Mouse (Mus musculus) adrenal gland, adult 8-10 months (tissue): ENCODE results near the gene Rnft1. TPM values are rescaled to one million over a fixed set of nuclear protein-coding genes. Genes with fewer than 3 reads are reported as not detected.

Experiments
- DNase-seq: peaks from one replicate; pipeline ENCODE4 v3.0.0; 2022
- total RNA-seq, 4 experiments: library from RNA; stranded (reverse); gene quantifications; 2 replicates each; pipeline ENCODE4 v1.2.4; 2022

Rnft1 gene
- total RNA-seq: 10 to 100 TPM; 31.1 to 40.7 (median 35.9) TPM

- peak; percentile 98 for DNase-seq
Measured at GRCm38 (mm10) chr11:86484101-86484868, at the start of gene Rnft1. Gene Rnft1, plus strand, starts transcription at chr11:86484657.

DNA sequence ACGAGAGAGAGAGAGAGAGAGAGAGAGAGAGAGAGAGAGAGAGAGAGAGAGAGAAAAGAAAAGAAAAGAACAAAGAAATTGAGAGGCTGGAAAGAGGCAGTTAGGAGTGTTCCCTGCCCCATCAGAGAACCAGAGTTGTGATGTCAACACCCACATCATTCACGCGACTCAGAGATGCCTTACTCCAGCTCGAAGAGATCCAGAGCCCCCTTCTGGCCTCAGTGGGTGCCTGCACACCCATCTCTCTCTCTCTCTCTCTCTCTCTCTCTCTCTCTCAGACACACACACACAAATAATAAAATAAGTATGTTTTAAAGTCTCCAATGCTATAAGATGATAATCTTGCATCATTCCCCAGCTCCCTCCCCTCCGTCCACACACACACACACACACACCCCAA lies 47.6 kb upstream of the Rnft1 start:
- no peak for DNase-seq

GRCm38 (mm10) chr11:86438261-86438660 lies 46.2 kb upstream of the Rnft1 start:
- no peak for DNase-seq

- no peak for DNase-seq
Measured at GRCm38 (mm10) chr11:86440791-86441190, 43.7 kb upstream of the Rnft1 start.

- DNase-seq: no peak
Measured at GRCm38 (mm10) chr11:86453991-86454390, 30.5 kb upstream of the Rnft1 start.

DNA sequence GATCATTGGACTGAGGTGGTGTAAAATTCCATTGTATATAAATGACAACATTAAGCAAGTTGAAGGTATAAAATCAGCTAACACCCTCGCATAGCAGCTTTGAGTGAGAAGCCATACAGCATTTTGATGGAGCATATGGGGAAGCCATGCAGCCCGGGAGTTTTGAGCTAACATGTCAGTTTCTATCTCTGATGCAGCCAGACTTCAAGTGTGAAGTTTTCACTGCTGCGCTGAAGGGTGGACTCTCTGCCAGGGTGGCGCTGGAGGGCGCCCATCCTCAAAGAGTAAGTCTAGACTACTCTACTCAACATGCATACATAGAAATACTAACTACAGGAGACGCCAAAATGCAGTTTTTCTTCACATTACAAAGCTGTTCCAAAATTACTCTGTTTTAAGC lies 26.9 kb upstream of the Rnft1 start:
- no peak for DNase-seq

GRCm38 (mm10) chr11:86458866-86459265 lies 25.6 kb upstream of the Rnft1 start:
- no peak for DNase-seq

DNA sequence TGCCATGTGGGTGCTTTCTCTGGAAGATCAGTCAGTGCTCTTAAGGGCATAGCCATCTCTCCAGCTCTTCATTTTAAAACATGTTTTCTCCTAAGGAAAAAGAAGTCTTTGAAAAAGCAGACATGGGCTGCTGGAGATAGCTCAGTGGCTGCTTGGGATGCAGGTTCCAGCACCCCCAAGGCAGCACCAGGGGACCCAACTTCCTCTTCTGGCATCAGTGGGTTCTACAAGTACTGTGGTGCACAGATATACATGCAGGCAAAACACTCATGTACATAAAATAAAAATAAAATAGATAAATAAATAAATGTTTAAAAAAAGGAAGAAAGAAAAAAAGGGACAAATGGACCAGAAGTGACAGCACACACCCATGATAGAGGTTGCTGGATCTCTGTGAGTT lies 21.9 kb upstream of the Rnft1 start:
- DNase-seq: no peak

- DNase-seq: peak; percentile 7
Measured at GRCm38 (mm10) chr11:86464275-86464674, 20.2 kb upstream of the Rnft1 start.

DNA sequence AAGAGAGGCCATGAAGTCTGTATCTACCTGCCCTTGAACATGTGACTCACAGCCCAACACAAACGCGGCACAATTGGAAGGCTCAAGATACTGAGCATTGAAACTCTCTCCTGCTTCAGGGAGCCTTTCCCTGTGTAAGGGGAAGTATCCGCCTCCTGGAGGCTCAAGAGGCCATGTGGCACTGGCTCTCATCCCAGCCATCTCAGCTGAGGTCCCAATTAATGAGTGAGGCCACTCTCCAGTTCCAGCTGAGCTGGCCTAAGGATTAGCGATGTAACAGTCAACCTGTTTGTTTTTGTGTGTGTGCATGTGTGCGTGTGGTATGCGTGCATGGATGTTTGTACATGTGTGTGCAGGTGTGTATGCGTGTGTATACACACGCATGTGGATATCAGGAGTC lies 16.1 kb upstream of the Rnft1 start:
- no peak for DNase-seq

- no peak for DNase-seq
Measured at GRCm38 (mm10) chr11:86468971-86469370, 15.5 kb upstream of the Rnft1 start.

GRCm38 (mm10) chr11:86471785-86472184 lies 12.7 kb upstream of the Rnft1 start:
- DNase-seq: no peak

- DNase-seq: peak; percentile 13
Measured at GRCm38 (mm10) chr11:86472771-86473171, 11.7 kb upstream of the Rnft1 start.

DNA sequence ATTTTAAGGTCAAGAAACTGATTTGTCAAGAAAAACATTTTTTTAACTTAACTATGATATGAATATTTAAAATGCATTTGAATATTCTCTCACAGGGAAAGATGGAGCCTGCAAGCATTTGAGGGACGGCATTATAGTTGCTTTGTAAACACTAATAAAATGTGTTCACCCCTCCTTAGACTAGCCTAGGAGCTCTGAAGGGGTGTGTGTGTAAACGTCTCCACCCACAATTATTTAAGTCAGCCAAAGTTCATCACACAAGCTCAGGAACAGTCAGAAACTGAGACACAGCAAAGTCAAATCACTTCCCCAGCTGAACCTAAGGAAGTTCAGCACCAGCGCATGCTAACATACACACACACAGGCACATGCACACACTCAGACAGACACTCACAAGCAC lies 10.9 kb upstream of the Rnft1 start:
- DNase-seq: no peak

GRCm38 (mm10) chr11:86484910-86485510 lies 553 bp downstream of the Rnft1 start:
- DNase-seq: peak; percentile 39

GRCm38 (mm10) chr11:86490782-86491181 lies 6.3 kb downstream of the Rnft1 start:
- DNase-seq: no peak

GRCm38 (mm10) chr11:86497356-86497755 lies 12.9 kb downstream of the Rnft1 start:
- DNase-seq: no peak

- DNase-seq: no peak
Measured at GRCm38 (mm10) chr11:86497908-86498307, 13.5 kb downstream of the Rnft1 start.

DNA sequence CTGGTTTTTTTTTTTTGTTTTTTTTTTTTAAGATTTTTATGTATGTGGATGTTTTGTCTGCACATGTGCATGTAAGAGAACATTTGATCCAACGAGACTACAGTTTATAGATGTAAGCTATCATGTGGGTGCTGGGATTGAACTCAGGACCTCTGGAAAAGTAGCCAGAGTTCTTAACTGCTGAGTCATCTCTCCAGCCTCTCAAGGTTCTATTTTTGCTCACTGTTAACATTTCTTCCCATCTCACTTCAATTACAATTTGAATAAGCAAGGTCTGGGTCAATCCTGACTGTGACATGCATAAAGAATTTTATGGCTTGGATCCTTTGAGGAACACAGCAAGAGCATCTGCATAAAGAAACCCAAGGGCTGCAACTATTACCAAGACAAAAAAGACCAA lies 16.3 kb downstream of the Rnft1 start:
- DNase-seq: no peak

DNA sequence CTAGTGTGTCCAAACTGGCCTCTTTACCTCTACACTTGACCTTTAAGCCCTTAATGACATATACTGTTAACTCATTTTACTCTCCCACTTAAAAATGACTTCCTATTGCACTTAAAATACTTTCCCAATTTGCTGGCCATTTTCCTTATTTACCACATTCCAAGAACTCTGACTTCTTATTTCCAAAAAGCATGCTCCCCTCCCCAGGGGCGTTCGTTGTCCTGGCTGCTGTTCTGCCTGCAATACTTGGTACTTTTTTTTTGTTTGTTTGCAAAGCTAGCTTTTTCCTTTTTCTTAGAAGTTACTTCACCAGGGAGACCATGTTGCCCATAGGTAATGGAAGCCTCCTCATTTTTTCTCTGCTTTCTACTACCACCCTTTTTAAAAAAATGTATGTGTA lies 18.7 kb downstream of the Rnft1 start:
- DNase-seq: no peak

DNA sequence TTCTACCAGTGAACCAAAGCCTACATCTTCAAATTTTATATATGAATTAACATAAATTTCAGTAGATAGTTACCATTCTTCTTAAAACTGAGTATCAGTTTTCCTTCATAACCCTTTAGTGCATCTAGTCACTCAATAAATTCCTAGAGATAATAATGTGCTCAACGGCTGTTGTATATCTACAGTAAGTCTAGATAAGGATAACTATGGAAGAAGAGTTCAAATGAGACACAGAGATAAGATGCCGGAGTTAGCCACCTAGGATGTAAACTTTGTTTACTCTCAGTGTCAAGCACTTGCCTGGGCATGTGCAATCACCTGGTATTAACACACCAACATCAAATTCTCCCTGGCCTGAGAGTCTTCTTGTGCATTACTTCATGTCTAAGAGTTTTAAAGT lies 22.9 kb downstream of the Rnft1 start:
- no peak for DNase-seq

- DNase-seq: no peak
Measured at GRCm38 (mm10) chr11:86507991-86508390, 23.5 kb downstream of the Rnft1 start.

- DNase-seq: no peak
Measured at GRCm38 (mm10) chr11:86516620-86517019, 32.2 kb downstream of the Rnft1 start.

DNA sequence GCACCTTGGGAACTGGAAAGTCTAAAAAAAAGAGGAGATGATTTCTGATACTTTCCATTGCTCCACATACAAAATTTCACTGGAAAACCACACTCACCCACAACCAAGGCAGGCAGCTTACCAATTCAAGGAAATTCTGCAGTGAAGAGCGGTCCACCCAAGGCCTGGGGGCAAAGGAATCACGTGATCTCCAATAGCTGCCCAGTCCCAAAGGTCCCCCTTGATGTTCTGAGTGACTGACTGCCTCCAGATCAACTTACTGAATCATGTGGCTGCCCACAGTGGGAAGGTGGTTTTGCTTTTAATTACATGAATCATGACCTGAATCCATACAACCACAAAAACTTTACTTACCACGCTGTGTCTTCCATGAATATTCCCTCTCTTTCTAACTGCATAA lies 32.8 kb downstream of the Rnft1 start:
- DNase-seq: no peak
